Mouse (Mus musculus) left cerebral cortex, adult 11 months (tissue): ENCODE results near the gene Snapin.

Experiments
- DNase-seq: peaks from one replicate; pipeline ENCODE4 v3.0.0; 2022; ENCODE audit warnings: low spot score

The Snapin gene

GRCm38 (mm10) chr3:90454931-90455330, 35.9 kb downstream of the Snapin start:
- DNase-seq = no peak

- DNase-seq = no peak
Measured at GRCm38 (mm10) chr3:90451396-90452095, 39.3 kb downstream of the Snapin start.

- DNase-seq = no peak
Measured at GRCm38 (mm10) chr3:90450874-90451273, 40.0 kb downstream of the Snapin start.

GRCm38 (mm10) chr3:90448626-90449025, 42.2 kb downstream of the Snapin start:
- no peak for DNase-seq

- no peak for DNase-seq
Measured at GRCm38 (mm10) chr3:90447123-90447494, 43.7 kb downstream of the Snapin start.

GRCm38 (mm10) chr3:90446389-90447122, 44.3 kb downstream of the Snapin start:
- peak; percentile 72 for DNase-seq

GRCm38 (mm10) chr3:90445417-90446200, 45.2 kb downstream of the Snapin start:
- no peak for DNase-seq

GRCm38 (mm10) chr3:90443977-90444376, 46.9 kb downstream of the Snapin start:
- DNase-seq = no peak

- DNase-seq = no peak
Measured at GRCm38 (mm10) chr3:90440756-90441155, 50.1 kb downstream of the Snapin start.
